Mouse (Mus musculus) cerebellum, adult 2 months (tissue): Measurements from ENCODE around the gene Lrrc56.

Source experiments
- CTCF ChIP-seq: fragments of 200-500 bp; IDR thresholded peaks from 2 replicates; pipeline ENCODE4 v1.5.1; 2011; ENCODE audit warnings: low read depth, mild to moderate bottlenecking, control low read depth, low read length, moderate library complexity, borderline replicate concordance; ENCODE audit not compliant: insufficient read depth
- POLR2A ChIP-seq: fragments of 200-500 bp; IDR thresholded peaks from 2 replicates; pipeline ENCODE4 v1.6.1; 2011; ENCODE audit warnings: low read length, control low read depth, borderline replicate concordance; ENCODE audit not compliant: insufficient read depth

GRCm38 (mm10) chr7:141188733-141189132 is 5.2 kb upstream of the Lrrc56 start:
- TF ChIP-seq POLR2A (no peak), CTCF (no peak)
